Mouse (Mus musculus) ovary, postnatal 10 days (tissue): ENCODE data around the gene Usp2.

Experiments
- DNase-seq: peaks from one replicate; pipeline ENCODE4 v3.0.0; 2022; ENCODE audit warnings: low spot score

Gene Usp2

GRCm38 (mm10) chr9:44125026-44125425 lies 58.2 kb downstream of the Usp2 start:
- DNase-seq = no peak

- DNase-seq = peak; percentile 65
Observed at GRCm38 (mm10) chr9:44125546-44126428, 59.0 kb downstream of the Usp2 start.

GRCm38 (mm10) chr9:44126746-44127145 lies 59.9 kb downstream of the Usp2 start:
- DNase-seq = no peak

GRCm38 (mm10) chr9:44127351-44127801 lies 60.6 kb downstream of the Usp2 start:
- no peak for DNase-seq

- DNase-seq = no peak
Observed at GRCm38 (mm10) chr9:44129633-44130032, 62.8 kb downstream of the Usp2 start.

- DNase-seq = no peak
Observed at GRCm38 (mm10) chr9:44130034-44130433, 63.2 kb downstream of the Usp2 start.

- no peak for DNase-seq
Observed at GRCm38 (mm10) chr9:44130581-44131275, 63.9 kb downstream of the Usp2 start.

GRCm38 (mm10) chr9:44131276-44131590 lies 64.4 kb downstream of the Usp2 start:
- DNase-seq = no peak

GRCm38 (mm10) chr9:44132200-44132599 lies 65.4 kb downstream of the Usp2 start:
- no peak for DNase-seq

GRCm38 (mm10) chr9:44133287-44133686 lies 66.5 kb downstream of the Usp2 start:
- no peak for DNase-seq

GRCm38 (mm10) chr9:44134101-44134850 lies 67.5 kb downstream of the Usp2 start, which contains the start of gene Mcam:
Gene Mcam, plus strand, starts transcription at chr9:44134469.
- DNase-seq = no peak

- DNase-seq = no peak
Observed at GRCm38 (mm10) chr9:44134851-44135730, 68.3 kb downstream of the Usp2 start.

GRCm38 (mm10) chr9:44135731-44136411 lies 69.0 kb downstream of the Usp2 start:
- DNase-seq = no peak

GRCm38 (mm10) chr9:44137846-44138245 lies 71.0 kb downstream of the Usp2 start:
- DNase-seq = no peak

GRCm38 (mm10) chr9:44141951-44142350 lies 75.1 kb downstream of the Usp2 start:
- DNase-seq = no peak

- DNase-seq = no peak
Observed at GRCm38 (mm10) chr9:44143421-44143820, 76.6 kb downstream of the Usp2 start.

- DNase-seq = no peak
Observed at GRCm38 (mm10) chr9:44144023-44144717, 77.3 kb downstream of the Usp2 start.

- DNase-seq = no peak
Observed at GRCm38 (mm10) chr9:44144718-44145060, 77.9 kb downstream of the Usp2 start.
